In genomic region chr4:109975381-109976240, GRCm38 (mm10) we compare ENCODE assay signal across 12 mouse cellular contexts. TPM values are rescaled to one million over a fixed set of nuclear protein-coding genes. Genes with fewer than 3 reads are reported as not detected.
DNase-seq lines count a peak whose midpoint lies in the region; ATAC-seq lines count a peak whose summit lies in the region.
"Had no signal": no experiment of that assay in that cellular context is flagged by ENCODE, and none has a peak within 500 bp of the region (broad histone marks: within the 10 kb centered on the region; RNA-seq: fewer than 3 reads in every experiment).

No protein-coding gene starts in this region.

- 0 out of 2 replicates have a peak overlapping the region, but pooled peaks have one; percentile 22 for H3K4me3 ChIP-seq in heart, embryonic 11.5 days (ENCODE audit: low read depth, low read length)
- no peak overlapping the region for H3K4me3 ChIP-seq in heart, embryonic 10.5 days
- H3K4me3 ChIP-seq in midbrain, embryonic 12.5 days, result peak overlapping the region; percentile 52
- no peak overlapping the region for H3K4me3 ChIP-seq in midbrain, embryonic 16.5 days (ENCODE audit: low read depth, low read length)
- H3K4me3 ChIP-seq in forebrain, embryonic 10.5 days, result peak overlapping the region; percentile 85
- H3K4me3 ChIP-seq: liver, embryonic 15.5 days had no signal

- ATAC-seq in heart, embryonic 11.5 days (replicated peaks; ENCODE audit: insufficient number of reproducible peaks, low FRiP score, low TSS enrichment), result no peak
- no peak for ATAC-seq in midbrain, embryonic 12.5 days (ENCODE audit: low FRiP score, low read depth)
- no peak for ATAC-seq in midbrain, embryonic 16.5 days
- ATAC-seq: inflammation-experienced regulatory T-cells, adult 6 months had no signal

- H3K4me2 ChIP-seq in heart, embryonic 11.5 days, result no peak overlapping the region
- H3K4me2 ChIP-seq in midbrain, embryonic 12.5 days (replicated peaks), result peak overlapping the region; percentile 39
- H3K4me2 ChIP-seq in midbrain, embryonic 16.5 days (ENCODE audit: low read length), result no peak overlapping the region
- H3K4me2 ChIP-seq: liver, embryonic 15.5 days had no signal

- no peak for DNase-seq in heart, embryonic 10.5 days (ENCODE audit: low spot score)
- DNase-seq in forebrain, embryonic 10.5 days (ENCODE audit: extremely low spot score, low spot score), result peak; percentile 39
- DNase-seq in retina, embryonic 14.5 days (ENCODE audit: low spot score), result peak; percentile 26
- no peak for DNase-seq in cerebellum, adult 9-11 months
- no peak for DNase-seq in spleen, postnatal 14 days (ENCODE audit: low spot score in 2 of 2)
- DNase-seq: adrenal gland, postnatal 14 days; heart, postnatal 14 days had no signal

- WGBS in heart, embryonic 11.5 days (ENCODE audit: insufficient replicate concordance), result 6% methylated on average over 25 of the region's 25 CpGs
- 7% methylated on average over 25 of the region's 25 CpGs for WGBS in heart, embryonic 10.5 days
- WGBS in midbrain, embryonic 12.5 days, result 6% methylated on average over 25 of the region's 25 CpGs
- WGBS in midbrain, embryonic 16.5 days, result 8% methylated on average over 25 of the region's 25 CpGs
- 9% methylated on average over 25 of the region's 25 CpGs for WGBS in forebrain, embryonic 10.5 days

- H3K9me3 ChIP-seq in heart, embryonic 11.5 days (replicated peaks; ENCODE audit: control insufficient read depth, low read length), result no peaks in the 10 kb centered on the region
- H3K9me3 ChIP-seq in heart, embryonic 10.5 days, result no peaks in the 10 kb centered on the region
- no peaks in the 10 kb centered on the region for H3K9me3 ChIP-seq in midbrain, embryonic 12.5 days
- H3K9me3 ChIP-seq in midbrain, embryonic 16.5 days (replicated peaks; ENCODE audit: control insufficient read depth, low read length, poor library complexity, severe bottlenecking), result no peaks in the 10 kb centered on the region
- 0 out of 2 replicates have a peak, but pooled peaks cover 3% of the 10 kb centered on the region for H3K9me3 ChIP-seq in forebrain, embryonic 10.5 days
- H3K9me3 ChIP-seq: liver, embryonic 15.5 days had no signal

- H3K4me1 ChIP-seq in heart, embryonic 11.5 days (ENCODE audit: control insufficient read depth, insufficient read depth, low read length), result peaks cover 24% of the 10 kb centered on the region
- H3K4me1 ChIP-seq in heart, embryonic 10.5 days, result peaks cover 30% of the 10 kb centered on the region
- peaks cover 35% of the 10 kb centered on the region for H3K4me1 ChIP-seq in midbrain, embryonic 12.5 days
- peaks cover 8% of the 10 kb centered on the region for H3K4me1 ChIP-seq in midbrain, embryonic 16.5 days (ENCODE audit: control insufficient read depth, insufficient read depth, low read length)
- peaks cover 61% of the 10 kb centered on the region for H3K4me1 ChIP-seq in forebrain, embryonic 10.5 days

- H3K9ac ChIP-seq in heart, embryonic 11.5 days (ENCODE audit: low read depth, low read length), result no peak overlapping the region
- no peak overlapping the region; the same call in 1 of the 2 replicates for H3K9ac ChIP-seq in midbrain, embryonic 12.5 days (replicated peaks)
- H3K9ac ChIP-seq in midbrain, embryonic 16.5 days (ENCODE audit: low read depth, low read length), result no peak overlapping the region
- H3K9ac ChIP-seq: liver, embryonic 15.5 days had no signal

- H3K36me3 ChIP-seq in heart, embryonic 11.5 days (ENCODE audit: control insufficient read depth, insufficient read depth, low read length), result no peaks in the 10 kb centered on the region
- no peaks in the 10 kb centered on the region for H3K36me3 ChIP-seq in heart, embryonic 10.5 days
- H3K36me3 ChIP-seq in midbrain, embryonic 12.5 days, result no peaks in the 10 kb centered on the region
- H3K36me3 ChIP-seq in midbrain, embryonic 16.5 days (ENCODE audit: control insufficient read depth, insufficient read depth, low read length), result no peaks in the 10 kb centered on the region
- peaks cover 11% of the 10 kb centered on the region for H3K36me3 ChIP-seq in forebrain, embryonic 10.5 days (replicated peaks)
- H3K36me3 ChIP-seq: liver, embryonic 15.5 days had no signal

- peaks cover 95% of the 10 kb centered on the region for H3K27me3 ChIP-seq in heart, embryonic 11.5 days (ENCODE audit: control insufficient read depth, insufficient read depth, low read length)
- peaks cover 100% of the 10 kb centered on the region for H3K27me3 ChIP-seq in heart, embryonic 10.5 days (ENCODE audit: insufficient read depth, poor library complexity, severe bottlenecking)
- H3K27me3 ChIP-seq in midbrain, embryonic 12.5 days, result peaks cover 98% of the 10 kb centered on the region
- H3K27me3 ChIP-seq in midbrain, embryonic 16.5 days (ENCODE audit: control insufficient read depth, insufficient read depth, low read depth, low read length), result peaks cover 86% of the 10 kb centered on the region
- peaks cover 100% of the 10 kb centered on the region for H3K27me3 ChIP-seq in forebrain, embryonic 10.5 days (ENCODE audit: poor library complexity, severe bottlenecking)

- no peak overlapping the region for H3K27ac ChIP-seq in heart, embryonic 11.5 days (ENCODE audit: low read depth, low read length)
- H3K27ac ChIP-seq in heart, embryonic 10.5 days, result no peak overlapping the region
- H3K27ac ChIP-seq in midbrain, embryonic 12.5 days (replicated peaks), result peak overlapping the region; percentile 25
- H3K27ac ChIP-seq in midbrain, embryonic 16.5 days (ENCODE audit: low read length), result no peak overlapping the region
- H3K27ac ChIP-seq in forebrain, embryonic 10.5 days, result peak overlapping the region; percentile 98
- H3K27ac ChIP-seq: liver, embryonic 15.5 days had no signal

RNA-seq across cellular contexts. Expression of gene Dmrta2, which starts 2.2 kb away (rescaled TPM):
- polyA plus RNA-seq in heart, embryonic 11.5 days (2014; fragmentation: Nextera tagmentation; extraction: Ambion mirVana), result 0.06 TPM in 1 of 2 replicates, not detected in the other
- 0.11 and 0.15 TPM in 2 replicates for polyA plus RNA-seq in heart, embryonic 10.5 days (2016; fragmentation: Nextera tagmentation; extraction: Ambion mirVana)
- 3.2 TPM in 2 replicates for polyA plus RNA-seq in midbrain, embryonic 12.5 days (2016; fragmentation: Nextera tagmentation; extraction: Ambion mirVana)
- polyA plus RNA-seq in midbrain, embryonic 16.5 days (2015; fragmentation: Nextera tagmentation; extraction: Ambion mirVana), result 0.44 and 0.67 TPM in 2 replicates
- 5.6 and 7.0 TPM in 2 replicates for polyA plus RNA-seq in forebrain, embryonic 10.5 days (2016; fragmentation: Nextera tagmentation; extraction: Ambion mirVana)
- polyA plus RNA-seq: inflammation-experienced regulatory T-cells, adult 6 months; liver, embryonic 15.5 days had no signal

Comparison
In these comparisons a context has a peak if more than half of its experiments do, and no peak if none do; other contexts are left out.
1. H3K27ac ChIP-seq: peak in midbrain, embryonic 12.5 days (single experiment) and forebrain, embryonic 10.5 days (single experiment); none in heart, embryonic 11.5 days (single experiment), heart, embryonic 10.5 days (single experiment) and midbrain, embryonic 16.5 days (single experiment).
2. H3K4me3 ChIP-seq: peak in heart, embryonic 11.5 days (single experiment), midbrain, embryonic 12.5 days (single experiment) and forebrain, embryonic 10.5 days (single experiment); none in heart, embryonic 10.5 days (single experiment) and midbrain, embryonic 16.5 days (single experiment).
3. DNase-seq: peak in forebrain, embryonic 10.5 days (single experiment) and retina, embryonic 14.5 days (single experiment); none in heart, embryonic 10.5 days (single experiment), cerebellum, adult 9-11 months (single experiment) and spleen, postnatal 14 days (0 of 2).